In genomic region chr3:79575576-79576467, GRCm38 (mm10) we compare ENCODE assay signal across 7 mouse cellular contexts. TPM values are rescaled to one million over a fixed set of nuclear protein-coding genes. Genes with fewer than 3 reads are reported as not detected.
DNase-seq lines count a peak whose midpoint lies in the region; ATAC-seq and TF ChIP-seq lines count a peak whose summit lies in the region.

No protein-coding gene starts in this region.

- no peak overlapping the region for H3K9ac ChIP-seq in intestine, embryonic 14.5 days (ENCODE audit: low read length)
- H3K9ac ChIP-seq in liver, embryonic 13.5 days, result 0 out of 2 replicates have a peak overlapping the region, but pooled peaks have one; percentile 31

- TF ChIP-seq CTCF in cerebellum, adult 2 months (IDR thresholded peaks at IDR 0.05; ENCODE audit: borderline replicate concordance, insufficient read depth, low read depth, low read length), result no peak

- H3K4me3 ChIP-seq in intestine, embryonic 14.5 days (ENCODE audit: low read depth, low read length), result no peak overlapping the region
- H3K4me3 ChIP-seq in liver, embryonic 13.5 days (replicated peaks), result no peak overlapping the region
- H3K4me3 ChIP-seq in cerebellum, adult 2 months (replicated peaks; ENCODE audit: insufficient read depth, low read depth, low read length), result no peak overlapping the region

- no peak overlapping the region for H3K27ac ChIP-seq in intestine, embryonic 14.5 days (ENCODE audit: low read depth)
- H3K27ac ChIP-seq in liver, embryonic 13.5 days, result peak overlapping the region; percentile 96
- no peak overlapping the region for H3K27ac ChIP-seq in cerebellum, adult 2 months (ENCODE audit: insufficient read depth, low read length)

- ATAC-seq in intestine, embryonic 14.5 days (replicated peaks; ENCODE audit: low FRiP score, low TSS enrichment, low read depth), result peak; percentile 90
- ATAC-seq in liver, embryonic 13.5 days (ENCODE audit: low read depth), result no peak
- no peak for ATAC-seq in monocyte, adult 5-6 weeks (replicated peaks; ENCODE audit: insufficient number of reproducible peaks, low FRiP score, low TSS enrichment, poor library complexity, severe bottlenecking)

- no peaks in the 10 kb centered on the region for H3K9me3 ChIP-seq in intestine, embryonic 14.5 days (ENCODE audit: control insufficient read depth, low read length)
- H3K9me3 ChIP-seq in liver, embryonic 13.5 days (replicated peaks), result no peaks in the 10 kb centered on the region

- DNase-seq in 3T3-L1 (ENCODE audit: low read depth, low spot score) (peak; percentile 24), ES-CJ7 (ENCODE audit: low read depth, low spot score) (peak; percentile 51)
- DNase-seq in intestine, embryonic 14.5 days (ENCODE audit: low spot score), result no peak
- DNase-seq in liver, embryonic 13.5 days, result no peak
- DNase-seq in cerebellum, adult 2 months, result no peak
- DNase-seq in spleen, adult 18-20 months, result no peak

- peak overlapping the region; percentile 9; the same call in 1 of the 2 replicates for H3K4me2 ChIP-seq in intestine, embryonic 14.5 days (ENCODE audit: low read length)
- no peak overlapping the region for H3K4me2 ChIP-seq in liver, embryonic 13.5 days

- no peaks in the 10 kb centered on the region for H3K36me3 ChIP-seq in intestine, embryonic 14.5 days (ENCODE audit: control insufficient read depth, insufficient read depth, low read length)
- no peaks in the 10 kb centered on the region for H3K36me3 ChIP-seq in liver, embryonic 13.5 days

- TF ChIP-seq POLR2A in cerebellum, adult 2 months (IDR thresholded peaks at IDR 0.05; ENCODE audit: borderline replicate concordance, insufficient read depth, low read length), result no peak

- 39% methylated on average over 10 of the region's 10 CpGs for WGBS in intestine, embryonic 14.5 days
- whole genome bisulfite sequencing in liver, embryonic 13.5 days (ENCODE audit: insufficient replicate concordance), result 58% methylated on average over 10 of the region's 10 CpGs
- WGBS in cerebellum, adult 2 months, result 47% methylated on average over 10 of the region's 10 CpGs

- H3K27me3 ChIP-seq in intestine, embryonic 14.5 days (replicated peaks; ENCODE audit: control insufficient read depth, insufficient read depth, low read length), result no peaks in the 10 kb centered on the region
- no peaks in the 10 kb centered on the region for H3K27me3 ChIP-seq in liver, embryonic 13.5 days
- H3K27me3 ChIP-seq in cerebellum, adult 2 months (ENCODE audit: control insufficient read depth, insufficient read depth, low read length), result no peaks in the 10 kb centered on the region

- no peaks in the 10 kb centered on the region; the same call in 1 of the 2 replicates for H3K4me1 ChIP-seq in intestine, embryonic 14.5 days (replicated peaks; ENCODE audit: control insufficient read depth, insufficient read depth, low read length)
- H3K4me1 ChIP-seq in liver, embryonic 13.5 days (replicated peaks), result peaks cover 76% of the 10 kb centered on the region
- no peaks in the 10 kb centered on the region for H3K4me1 ChIP-seq in cerebellum, adult 2 months (ENCODE audit: control insufficient read depth, insufficient read depth, low read length)

RNA-seq across cellular contexts. Expression of gene Fnip2, which starts 8.2 kb away (rescaled TPM):
- polyA plus RNA-seq in intestine, embryonic 14.5 days (2014; fragmentation: Nextera tagmentation; extraction: Ambion mirVana), result 4.0 and 5.9 TPM in 2 replicates
- polyA plus RNA-seq in liver, embryonic 13.5 days (2015; fragmentation: Nextera tagmentation; extraction: Ambion mirVana), result 3.5 and 3.8 TPM in 2 replicates
- total RNA-seq in monocyte, adult 5-6 weeks (2017), result 3.0 to 6.5 TPM (median 5.7 TPM) in 3 replicates
- polyA plus RNA-seq in cerebellum, adult 2 months (2012; rRNA removed), result 16.3 and 17.3 TPM in 2 replicates

RNA-seq across cellular contexts. Expression of gene Ppid, which starts 15.3 kb away (rescaled TPM):
- 162 and 179 TPM in 2 replicates for polyA plus RNA-seq in intestine, embryonic 14.5 days (2014; fragmentation: Nextera tagmentation; extraction: Ambion mirVana)
- polyA plus RNA-seq in liver, embryonic 13.5 days (2015; fragmentation: Nextera tagmentation; extraction: Ambion mirVana), result 164 and 208 TPM in 2 replicates
- total RNA-seq in monocyte, adult 5-6 weeks (2017), result 99.2 to 136 TPM (median 131 TPM) in 3 replicates
- 71.7 and 74.2 TPM in 2 replicates for polyA plus RNA-seq in cerebellum, adult 2 months (2012; rRNA removed)

RNA-seq across cellular contexts. Expression of gene 4930579G24Rik, which starts 53.1 kb away (rescaled TPM):
- polyA plus RNA-seq in intestine, embryonic 14.5 days (2014; fragmentation: Nextera tagmentation; extraction: Ambion mirVana), result 25.6 and 27.3 TPM in 2 replicates
- 20.5 and 23.4 TPM in 2 replicates for polyA plus RNA-seq in liver, embryonic 13.5 days (2015; fragmentation: Nextera tagmentation; extraction: Ambion mirVana)
- 4.4 to 5.3 TPM in 2 of 3 replicates, not detected in the other for total RNA-seq in monocyte, adult 5-6 weeks (2017)
- polyA plus RNA-seq in cerebellum, adult 2 months (2012; rRNA removed), result 4.9 and 5.1 TPM in 2 replicates

RNA-seq across cellular contexts. Expression of gene Etfdh, which starts 53.5 kb away (rescaled TPM):
- polyA plus RNA-seq in intestine, embryonic 14.5 days (2014; fragmentation: Nextera tagmentation; extraction: Ambion mirVana), result 60.8 and 64.8 TPM in 2 replicates
- 38.8 and 45.8 TPM in 2 replicates for polyA plus RNA-seq in liver, embryonic 13.5 days (2015; fragmentation: Nextera tagmentation; extraction: Ambion mirVana)
- total RNA-seq in monocyte, adult 5-6 weeks (2017), result 34.8 to 50.9 TPM (median 49.1 TPM) in 3 replicates
- 31.6 and 33.0 TPM in 2 replicates for polyA plus RNA-seq in cerebellum, adult 2 months (2012; rRNA removed)

Comparison
In these comparisons a context has a peak if more than half of its experiments do, and no peak if none do; other contexts are left out.
1. DNase-seq: peak in 3T3-L1 (single experiment) and ES-CJ7 (single experiment); none in intestine, embryonic 14.5 days (single experiment), liver, embryonic 13.5 days (single experiment), cerebellum, adult 2 months (0 of 2) and spleen, adult 18-20 months (0 of 2).